ENCODE assay signal across 28 mouse cellular contexts in the genomic region with DNA sequence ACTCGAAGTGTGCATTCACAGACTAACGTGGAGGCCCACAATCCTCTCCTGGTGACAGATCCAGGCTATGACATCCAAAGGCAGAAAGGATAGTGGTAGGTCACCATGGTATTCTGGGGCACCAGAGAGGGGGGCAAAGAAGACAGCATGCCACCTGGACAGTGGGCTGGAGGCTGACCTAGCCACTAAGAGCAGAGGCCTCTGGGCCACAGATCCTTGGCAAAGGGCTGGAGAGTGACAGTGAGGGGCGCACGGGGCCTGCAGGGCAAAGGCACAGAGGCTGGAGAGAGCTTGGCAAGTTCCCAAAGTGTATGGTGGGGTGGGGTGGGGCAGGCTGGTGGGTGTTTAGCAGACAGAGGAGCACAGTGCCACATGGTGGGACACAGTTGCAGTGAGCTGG. TPM values are rescaled to one million over a fixed set of nuclear protein-coding genes. Genes with fewer than 3 reads are reported as not detected.
DNase-seq lines count a peak whose midpoint lies in the region; ATAC-seq lines count a peak whose summit lies in the region.
"Had no signal": no experiment of that assay in that cellular context is flagged by ENCODE, and none has a peak within 500 bp of the region (broad histone marks: within the 10 kb centered on the region; RNA-seq: fewer than 3 reads in every experiment).

No protein-coding gene starts in this region.

- 0 out of 2 replicates have a peak overlapping the region, but pooled peaks have one; percentile 12 for H3K9ac ChIP-seq in embryonic facial prominence, embryonic 13.5 days
- H3K9ac ChIP-seq: forebrain, postnatal 0 days; hindbrain, embryonic 14.5 days; liver, embryonic 14.5 days; lung, embryonic 15.5 days had no signal

- 88% methylated on average over 4 of the region's 4 CpGs for WGBS in embryonic facial prominence, embryonic 13.5 days

- intact Hi-C loops in heart, postnatal 14 days (cut with DNase I) = no loop called here

- peaks cover 7% of the 10 kb centered on the region for H3K4me1 ChIP-seq in embryonic facial prominence, embryonic 13.5 days

- peaks cover 63% of the 10 kb centered on the region for H3K36me3 ChIP-seq in embryonic facial prominence, embryonic 13.5 days

- H3K27me3 ChIP-seq in embryonic facial prominence, embryonic 13.5 days = no peaks in the 10 kb centered on the region
- H3K27me3 ChIP-seq: lung, embryonic 15.5 days; megakaryocyte, embryonic 14.5 days had no signal

- H3K27ac ChIP-seq in embryonic facial prominence, embryonic 13.5 days = no peak overlapping the region
- H3K27ac ChIP-seq: hindbrain, embryonic 14.5 days; kidney, postnatal 0 days; left cerebral cortex, adult 2 months; liver, embryonic 14.5 days; lung, embryonic 15.5 days had no signal

- DNase-seq in heart, adult 11 months = peak; percentile 84
- no peak for DNase-seq in heart, postnatal 14 days
- peak; percentile 7 for DNase-seq in kidney, postnatal 10 days
- DNase-seq in kidney, adult 18-20 months = no peak
- peak; percentile 4 for DNase-seq in right cerebral cortex, postnatal 4 days
- no peak for DNase-seq in right cerebral cortex, adult 18-20 months
- DNase-seq: adrenal gland, adult 8-10 months; cerebellum, adult 8-10 months; forebrain, postnatal 0 days; kidney, adult 2 months; lung, postnatal 36 days; right cerebral cortex, postnatal 25 days had no signal

- H3K4me3 ChIP-seq in embryonic facial prominence, embryonic 13.5 days = no peak overlapping the region
- H3K4me3 ChIP-seq: left cerebral cortex, adult 2 months; lung, embryonic 15.5 days; megakaryocyte, embryonic 14.5 days had no signal

- H3K9me3 ChIP-seq in embryonic facial prominence, embryonic 13.5 days = no peaks in the 10 kb centered on the region
- H3K9me3 ChIP-seq: lung, embryonic 15.5 days; megakaryocyte, embryonic 14.5 days had no signal

- ATAC-seq in embryonic facial prominence, embryonic 13.5 days (ENCODE audit: insufficient number of reproducible peaks, insufficient read depth, low FRiP score, low TSS enrichment, low read depth) = no peak
- no peak for ATAC-seq in frontal cortex, adult (ENCODE audit: low TSS enrichment)
- ATAC-seq: forebrain, postnatal 0 days; inflammation-experienced regulatory T-cells, adult 6 months had no signal

- no peak overlapping the region for H3K4me2 ChIP-seq in embryonic facial prominence, embryonic 13.5 days
- H3K4me2 ChIP-seq: hindbrain, embryonic 14.5 days; lung, embryonic 15.5 days had no signal

RNA-seq across cellular contexts. Expression of gene Emc10, which starts 6.0 kb away (rescaled TPM):
- total RNA-seq in heart, postnatal 14 days (2021) = 10 to 100 TPM; 95.4 to 98.8 TPM
- 126 and 129 TPM in 2 replicates for polyA plus RNA-seq in embryonic facial prominence, embryonic 13.5 days (2015; fragmentation: Nextera tagmentation; extraction: Ambion mirVana)

RNA-seq across cellular contexts. Expression of gene Fam71e1, which starts 6.1 kb away (rescaled TPM):
- total RNA-seq in heart, postnatal 14 days (2021) = 1 to 10 TPM; 5.3 to 6.5 TPM
- 19.9 and 22.4 TPM in 2 replicates for polyA plus RNA-seq in embryonic facial prominence, embryonic 13.5 days (2015; fragmentation: Nextera tagmentation; extraction: Ambion mirVana)

RNA-seq across cellular contexts. Expression of gene Josd2, which starts 22.5 kb away (rescaled TPM):
- total RNA-seq in heart, postnatal 14 days (2021) = 100 to 1,000 TPM; 105 to 111 TPM
- polyA plus RNA-seq in embryonic facial prominence, embryonic 13.5 days (2015; fragmentation: Nextera tagmentation; extraction: Ambion mirVana) = 93.6 and 106 TPM in 2 replicates

RNA-seq across cellular contexts. Expression of gene Aspdh, which starts 25.1 kb away (rescaled TPM):
- 1 to 10 TPM in 1 of 2 experiments, under 1 TPM in 1; 1.00 to 1.1 TPM for total RNA-seq in heart, postnatal 14 days (2021)
- 0.69 and 2.2 TPM in 2 replicates for polyA plus RNA-seq in embryonic facial prominence, embryonic 13.5 days (2015; fragmentation: Nextera tagmentation; extraction: Ambion mirVana)
- total RNA-seq: granulocyte monocyte progenitor cell, adult 5-6 weeks; MEL; neutrophil, adult 5-6 weeks had no signal
- polyA plus RNA-seq: C2C12; embryonic facial prominence, embryonic 11.5 days; inflammation-experienced regulatory T-cells, adult 6 months; spleen, adult 2 months had no signal

RNA-seq across cellular contexts. Expression of gene Mybpc2, which starts 34.2 kb away (rescaled TPM):
- total RNA-seq in heart, postnatal 14 days (2021) = 10 to 100 TPM; 10.5 to 16.8 TPM
- polyA plus RNA-seq in embryonic facial prominence, embryonic 13.5 days (2015; fragmentation: Nextera tagmentation; extraction: Ambion mirVana) = 0.13 and 0.14 TPM in 2 replicates
- total RNA-seq: granulocyte monocyte progenitor cell, adult 5-6 weeks; MEL had no signal
- polyA plus RNA-seq: C2C12; embryonic facial prominence, embryonic 11.5 days; forebrain, embryonic 11.5 days; inflammation-experienced regulatory T-cells, adult 6 months; liver, embryonic 14.5 days had no signal

Comparison
In these comparisons a context has a peak if more than half of its experiments do, and no peak if none do; other contexts are left out.
1. DNase-seq: peak in heart, adult 11 months (single experiment), kidney, postnatal 10 days (single experiment) and right cerebral cortex, postnatal 4 days (single experiment); none in heart, postnatal 14 days (0 of 2), kidney, adult 18-20 months (single experiment) and right cerebral cortex, adult 18-20 months (single experiment).